Mouse (Mus musculus) lung, postnatal 10 days (tissue): ENCODE measurements at regions not wholly inside any gene's neighbourhood (a gene's known extent, or its start where the extent isn't known, plus 50 kb on each side); places are given as distances from the start of the nearest gene placed in this dataset.
"Not testable (repeated sequence)": the region's sequence is repeated elsewhere in the genome, so short reads cannot be mapped to it uniquely, and the experiment has no call there.

Source experiments
- DNase-seq: peaks from one replicate; pipeline ENCODE4 v3.0.0; 2021

DNA sequence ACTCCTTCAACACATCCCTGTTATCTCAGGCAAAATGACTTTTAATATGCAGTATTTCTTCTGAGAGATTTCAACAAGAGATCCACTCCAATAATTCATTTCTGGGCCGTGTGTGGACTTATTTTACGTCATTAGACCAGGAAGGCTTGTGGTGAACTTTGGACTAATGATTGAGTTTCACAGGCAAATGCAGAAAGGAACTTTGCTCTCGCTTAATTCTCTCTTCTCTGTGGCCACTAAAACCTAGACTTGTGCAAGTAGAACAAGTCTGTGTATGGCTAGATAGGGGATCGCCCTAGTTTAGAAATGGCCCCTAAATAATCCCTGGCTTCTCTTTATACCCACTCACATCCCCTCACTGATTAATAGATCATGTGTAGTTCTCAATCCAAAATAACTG, 50.6 kb upstream of the Ppp1r12a start:
- no peak for DNase-seq

DNA sequence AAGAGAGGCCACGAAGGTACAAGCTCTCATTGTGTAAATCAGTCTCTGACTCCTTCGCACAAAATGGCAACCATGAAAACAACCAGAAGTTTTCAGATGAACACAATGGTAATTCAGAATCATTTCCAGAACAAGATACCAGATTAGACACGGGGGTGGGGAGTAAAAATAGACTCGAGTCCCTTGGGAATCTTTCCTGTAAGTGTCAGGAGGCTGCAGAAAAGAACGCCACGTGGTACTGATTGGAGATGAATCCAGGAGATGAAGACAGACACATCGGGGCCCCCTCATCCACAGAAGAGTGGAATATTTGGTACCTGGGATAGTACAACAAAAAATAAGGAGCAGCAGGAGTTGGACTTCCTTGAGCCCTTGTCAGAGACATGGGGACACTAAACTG, 51.1 kb upstream of the Ppp1r12a start:
- DNase-seq: no peak

DNA sequence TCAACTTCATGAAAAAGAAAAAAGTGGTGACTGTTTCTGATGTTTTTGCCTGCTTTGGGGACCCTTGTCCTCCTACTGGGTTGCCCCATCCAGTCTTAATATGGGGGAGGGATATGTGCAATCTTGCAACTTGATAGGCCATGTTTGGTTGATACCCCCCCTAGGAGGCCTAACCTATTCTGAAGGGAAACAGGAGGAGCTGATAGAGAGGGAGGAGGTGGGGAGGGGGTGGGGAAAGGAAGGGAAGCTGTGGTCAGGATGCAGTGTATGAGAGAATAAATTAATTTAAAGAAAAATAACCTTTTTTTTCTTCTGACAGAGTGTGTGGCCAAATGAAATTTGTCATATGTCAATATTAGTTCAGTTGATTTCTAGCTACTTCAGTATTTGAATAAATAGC, 51.8 kb upstream of the Ppp1r12a start:
- no peak for DNase-seq

DNA sequence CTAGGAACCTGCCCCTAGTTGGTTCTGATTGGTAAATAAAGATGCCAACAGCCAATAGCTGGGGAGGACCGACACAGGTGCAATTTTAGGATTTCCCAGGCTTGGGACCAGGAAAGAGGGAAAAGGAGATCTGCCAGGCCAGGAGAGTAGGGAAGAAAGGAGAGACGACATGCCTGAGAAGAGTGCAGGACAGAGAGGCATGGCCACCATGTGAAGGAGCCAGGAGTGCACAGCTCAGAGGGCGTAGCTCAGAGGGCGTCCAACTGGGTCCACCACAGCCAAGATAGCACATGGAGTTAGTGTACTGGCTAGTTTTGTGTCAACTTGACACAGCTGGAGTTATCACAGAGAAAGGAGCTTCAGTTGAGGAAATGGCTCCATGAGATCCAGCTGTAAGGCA, 53.5 kb upstream of the Ppp1r12a start:
- DNase-seq: not testable (repeated sequence)

DNA sequence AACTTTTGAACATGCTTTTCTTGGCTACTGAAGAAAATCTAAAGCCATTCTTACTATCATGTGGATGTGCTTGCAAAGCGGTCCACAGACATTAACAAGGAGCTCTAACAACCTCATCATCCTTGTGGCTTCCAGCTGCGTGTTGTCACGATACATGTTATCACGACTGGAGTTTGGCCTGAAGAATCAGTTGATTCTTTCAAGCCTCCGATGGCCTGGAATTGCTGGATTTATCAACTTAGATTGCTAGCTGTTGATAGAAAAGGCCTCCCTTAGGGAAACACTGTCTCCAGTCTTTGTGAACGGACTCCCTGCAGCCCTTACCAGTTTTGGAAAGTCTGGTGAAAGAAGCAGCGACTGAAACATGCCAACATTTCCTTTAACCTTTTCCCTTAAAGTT, 60.5 kb upstream of the Ppp1r12a start:
- no peak for DNase-seq

DNA sequence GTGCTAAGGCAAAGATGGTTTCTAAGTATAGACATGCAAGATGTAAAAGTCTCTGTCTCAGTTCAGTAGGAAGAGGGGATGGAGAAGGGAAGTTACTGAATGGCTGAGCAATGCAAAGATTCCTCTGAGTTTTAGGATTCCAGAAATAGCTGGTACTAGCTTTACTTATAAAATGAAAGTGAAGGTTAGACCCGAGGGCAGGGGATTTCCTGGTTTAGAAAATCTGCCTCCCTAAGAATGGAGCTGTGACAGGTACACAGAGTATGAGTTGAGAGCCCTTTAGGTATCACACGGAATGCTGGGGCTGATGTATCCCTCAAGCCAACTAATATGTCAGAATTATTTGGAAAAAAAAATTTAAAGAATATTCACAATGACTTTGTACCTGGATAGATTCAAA, 69.0 kb upstream of the Ppp1r12a start:
- no peak for DNase-seq

DNA sequence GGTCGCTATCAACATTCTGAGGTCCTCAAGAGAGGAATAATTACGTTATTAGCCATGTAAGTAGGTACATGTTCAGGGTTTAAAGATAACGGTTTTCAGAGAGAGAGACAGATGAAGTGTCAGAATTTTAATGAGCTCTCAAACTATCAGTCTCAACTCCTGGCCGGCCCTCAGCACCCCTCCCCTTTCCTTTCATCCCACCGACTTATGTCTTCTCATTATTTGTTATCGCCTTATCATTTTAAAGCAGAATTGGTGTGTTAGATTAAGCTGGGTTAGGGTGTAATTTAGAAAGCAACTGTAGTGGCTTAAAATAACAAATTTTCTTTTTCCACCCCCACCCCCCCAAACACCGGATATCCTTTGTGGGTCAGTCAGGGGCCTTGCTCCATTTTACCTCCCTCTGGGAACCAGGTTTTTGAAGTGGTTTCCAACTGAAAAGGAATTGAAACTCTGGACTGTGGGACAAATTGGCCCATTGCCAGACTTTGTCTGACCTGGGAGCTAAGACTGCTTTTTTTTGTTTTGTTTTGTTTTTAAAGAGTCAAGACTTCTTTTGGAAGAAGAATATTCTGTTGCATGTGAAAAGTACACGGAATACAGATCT, 72.5 kb upstream of the Ppp1r12a start:
- peak; percentile 43 for DNase-seq

DNA sequence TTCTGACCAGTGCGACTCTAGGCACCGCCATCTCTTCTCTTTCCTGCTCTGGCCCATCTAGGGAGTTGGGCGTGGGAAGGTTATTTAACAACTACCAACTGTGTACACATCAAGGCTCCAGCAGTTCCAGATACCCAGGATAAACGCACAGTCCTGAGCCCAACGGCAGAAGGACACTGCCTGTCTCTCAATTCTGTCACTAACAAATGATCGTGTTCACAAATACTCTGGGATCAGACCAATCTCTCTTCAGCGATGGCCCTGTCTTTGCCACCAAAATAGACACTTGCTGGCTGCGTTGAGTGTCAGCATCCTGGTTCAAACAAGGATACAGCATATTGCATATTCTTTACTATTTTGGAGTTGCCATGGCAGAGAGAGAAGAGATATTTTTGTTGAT, 73.1 kb upstream of the Ppp1r12a start:
- DNase-seq: no peak

DNA sequence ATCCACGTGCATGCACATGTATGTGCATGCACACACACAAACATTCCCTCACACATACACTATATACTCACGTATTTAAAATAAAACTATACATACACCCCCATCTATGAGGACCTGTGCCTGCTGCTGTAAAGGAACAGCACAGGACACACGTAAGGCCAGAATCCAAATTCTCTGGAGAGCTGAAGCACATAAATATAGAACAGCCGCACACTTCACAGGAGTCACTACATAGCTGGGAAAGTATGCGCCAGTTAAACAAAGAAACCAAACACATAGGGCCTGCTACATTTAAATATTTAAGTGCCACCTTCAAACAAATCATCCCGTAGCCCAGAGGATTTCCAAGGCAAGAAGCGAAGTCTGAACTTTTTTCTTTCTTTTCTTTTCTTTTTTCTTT, 73.8 kb upstream of the Ppp1r12a start:
- DNase-seq: no peak

DNA sequence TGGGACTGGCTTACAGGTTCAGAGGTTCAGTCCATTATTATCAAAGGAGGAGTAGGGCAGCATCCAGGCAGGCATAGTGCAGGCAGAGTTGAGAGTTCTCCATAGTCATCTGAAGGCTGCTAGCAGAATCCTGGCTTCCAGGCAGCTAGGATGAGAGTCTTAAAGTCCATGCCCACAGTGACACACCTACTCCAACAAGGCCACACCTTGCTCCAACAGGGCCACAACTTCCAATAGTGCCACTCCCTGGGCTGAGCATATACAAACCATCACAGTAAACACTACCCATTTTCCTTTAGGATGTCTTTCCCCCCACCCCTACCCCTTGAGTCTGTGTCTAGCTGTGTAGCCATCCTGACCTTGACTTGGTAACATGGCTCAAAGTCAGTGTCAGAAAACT, 78.8 kb upstream of the Ppp1r12a start:
- DNase-seq: no peak

DNA sequence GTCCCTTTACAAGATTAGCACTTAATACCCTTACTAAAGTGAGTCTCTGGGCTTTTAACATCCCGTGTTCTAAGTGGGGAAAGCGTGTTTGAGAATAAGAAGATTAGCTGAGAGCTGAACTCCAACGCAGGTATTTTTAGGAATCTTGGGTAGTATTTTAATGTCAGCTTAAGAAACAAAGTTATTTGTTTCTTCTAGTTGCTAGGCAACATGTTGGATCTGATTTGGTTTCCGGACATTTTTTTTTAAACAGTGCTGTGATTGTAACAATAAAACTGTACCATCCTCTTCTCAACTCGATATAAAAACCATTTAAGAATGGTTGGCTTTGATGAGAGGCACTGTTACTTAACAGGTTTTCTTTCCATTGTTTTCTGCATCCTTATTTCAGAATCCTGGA, 86.8 kb upstream of the Ppp1r12a start:
- DNase-seq: no peak

DNA sequence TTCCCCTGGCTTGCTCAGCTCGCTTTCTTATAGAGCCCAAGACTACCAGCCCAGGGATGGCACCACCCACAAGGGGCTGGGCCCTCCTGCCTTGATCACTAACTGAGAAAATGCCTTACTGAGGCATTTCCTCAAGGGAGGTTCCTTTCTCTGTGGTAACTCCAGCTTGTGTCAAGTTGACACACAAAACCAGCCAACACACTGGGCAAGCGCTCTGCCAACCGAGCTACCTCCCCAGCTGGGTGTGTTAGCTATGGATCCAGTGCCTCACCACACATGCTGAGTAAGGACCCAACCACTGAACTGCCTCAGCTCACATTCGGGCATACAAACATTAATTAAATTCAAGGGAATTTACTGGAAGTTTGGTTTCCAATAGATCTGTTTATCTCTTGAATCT, 88.2 kb upstream of the Ppp1r12a start:
- DNase-seq: no peak

DNA sequence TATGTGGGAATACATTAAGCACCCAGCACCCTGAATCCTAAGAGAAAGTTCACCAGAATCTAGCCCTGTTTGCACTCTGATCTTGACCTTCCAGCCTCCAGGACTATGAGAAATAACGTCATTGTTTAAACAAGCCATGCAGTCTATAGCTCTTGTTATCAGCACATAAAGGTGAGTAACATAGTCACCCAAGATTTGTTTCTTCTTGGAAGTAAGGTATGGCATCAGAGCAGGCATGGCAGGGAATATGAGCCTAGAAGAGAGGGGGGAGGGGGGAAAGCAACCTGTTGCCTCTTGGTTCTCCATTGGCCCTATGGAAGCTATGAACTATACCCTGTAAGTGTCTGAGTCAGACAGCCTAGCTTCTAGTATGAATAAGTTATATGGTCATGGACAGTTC, 89.8 kb upstream of the Ppp1r12a start:
- no peak for DNase-seq

DNA sequence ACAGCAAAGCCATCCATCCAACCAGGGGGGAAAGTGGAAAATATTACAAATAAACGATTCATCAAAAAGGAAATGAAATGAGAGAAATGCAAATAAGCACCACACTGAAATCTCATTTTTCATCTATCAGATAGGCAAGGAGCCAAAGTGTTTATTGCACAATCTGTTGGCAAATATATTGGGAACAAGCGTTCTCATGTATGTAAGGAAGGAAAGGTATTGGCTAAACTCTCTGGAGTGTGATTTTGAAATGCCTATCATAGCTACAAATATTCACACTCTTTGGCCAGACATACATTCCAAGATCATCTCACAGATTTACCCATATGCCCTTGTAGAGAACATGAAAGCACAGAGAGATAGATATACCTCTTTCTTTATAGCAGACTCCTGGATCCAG, 90.6 kb upstream of the Ppp1r12a start:
- DNase-seq: peak; percentile 25

DNA sequence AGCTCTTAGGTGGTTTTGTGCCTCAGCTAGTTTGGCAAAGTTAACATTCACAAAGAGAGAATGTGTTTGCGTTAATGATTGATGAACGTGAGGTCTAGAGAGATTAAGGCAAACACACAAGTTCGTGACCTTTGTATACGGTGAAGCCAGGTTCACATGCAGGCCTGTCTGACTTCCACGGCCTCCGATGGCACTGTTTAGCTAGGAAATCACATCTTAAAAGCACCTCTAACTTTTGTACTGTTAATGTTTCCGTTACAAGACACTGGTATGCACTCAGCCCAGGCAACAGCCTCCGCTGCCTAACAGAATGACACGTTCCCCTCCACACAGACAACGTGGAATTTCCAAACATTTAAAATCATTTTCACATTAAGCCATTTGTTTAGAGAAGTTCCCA, 94.3 kb upstream of the Ppp1r12a start:
- DNase-seq: no peak

DNA sequence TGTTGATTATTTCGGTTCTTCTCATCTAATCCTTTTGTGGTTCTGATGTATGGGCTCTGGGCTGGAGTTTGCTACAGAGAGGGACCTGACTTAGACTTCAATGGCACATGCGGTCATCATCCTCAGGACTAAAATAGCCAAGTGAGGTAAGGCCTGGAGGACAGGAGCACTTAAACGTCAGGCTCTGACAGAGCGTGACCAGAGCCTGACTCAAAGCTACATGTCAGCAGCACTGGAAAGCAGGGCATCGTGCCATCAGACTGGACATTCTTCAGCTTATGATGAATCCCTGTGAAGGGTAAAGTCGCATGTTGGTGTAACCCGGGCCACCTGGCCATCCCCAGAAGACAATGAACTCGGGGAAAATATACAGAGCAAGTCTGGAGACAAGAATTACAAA, 95.8 kb upstream of the Ppp1r12a start:
- no peak for DNase-seq

DNA sequence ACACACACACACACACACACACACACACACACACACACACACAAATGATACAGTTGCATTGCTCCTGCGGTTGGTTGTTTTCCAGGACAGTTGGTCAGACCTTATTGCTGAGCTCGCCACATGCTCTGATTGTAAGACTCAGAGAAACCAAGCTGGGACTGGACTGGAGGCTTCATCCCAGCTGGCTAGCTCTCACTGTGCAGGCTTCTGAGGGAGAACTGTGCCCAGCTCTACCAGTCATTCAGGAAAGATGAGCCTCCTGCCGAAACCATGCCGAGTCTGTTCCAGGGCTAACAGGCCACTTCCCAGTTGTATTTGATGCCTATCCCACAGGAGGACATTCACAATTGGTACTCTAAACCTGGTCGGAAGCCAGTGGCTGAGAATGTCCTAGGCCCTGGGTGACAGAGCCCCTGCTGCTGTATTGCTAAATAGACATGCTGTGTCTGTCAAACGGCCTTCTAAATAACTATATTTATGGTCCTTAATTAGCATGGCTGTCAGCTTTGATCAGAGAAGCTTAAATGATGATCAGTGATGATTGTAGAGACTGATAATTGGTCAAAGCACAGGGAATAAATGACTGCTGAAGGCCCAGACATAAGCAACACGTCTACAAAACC, 100.1 kb upstream of the Ppp1r12a start:
- no peak for DNase-seq

DNA sequence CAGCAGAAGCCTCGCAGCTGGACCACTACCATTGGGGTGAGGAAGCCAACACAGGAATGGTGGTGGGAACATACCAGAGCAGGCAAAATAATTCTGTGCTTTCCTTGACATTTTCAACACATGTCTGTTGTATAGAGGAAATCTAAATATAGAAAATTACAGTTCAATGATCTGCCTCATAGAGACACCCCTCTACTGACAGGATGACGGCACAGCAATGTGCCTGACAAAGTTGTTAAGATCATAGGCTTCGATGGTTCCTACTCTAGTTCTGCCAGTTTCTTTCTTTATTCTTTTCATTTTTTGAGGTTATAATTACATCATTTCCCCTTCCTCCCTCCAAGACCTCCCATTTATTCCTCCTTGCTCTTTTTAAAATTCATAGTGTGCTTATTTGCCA, 101.4 kb upstream of the Ppp1r12a start:
- DNase-seq: no peak

DNA sequence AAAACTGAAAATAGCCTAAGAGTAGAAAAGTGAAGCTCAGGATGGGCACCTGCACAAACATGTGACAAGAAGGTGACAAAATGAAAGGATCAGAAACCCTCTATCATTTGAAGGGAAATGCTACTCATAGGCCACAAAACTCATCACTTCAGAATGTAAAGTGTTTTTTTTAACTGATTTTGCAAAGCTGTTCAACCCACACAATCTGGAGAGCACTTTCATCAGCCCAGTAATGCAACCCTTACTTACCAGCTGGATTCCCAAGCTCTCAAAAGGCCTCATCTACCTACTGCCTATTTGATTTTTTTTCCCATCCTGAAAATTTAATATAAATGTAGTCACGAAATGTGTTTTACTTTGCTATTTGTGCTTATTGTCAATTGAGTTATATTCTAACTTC, 110.4 kb upstream of the Ppp1r12a start:
- DNase-seq: no peak

DNA sequence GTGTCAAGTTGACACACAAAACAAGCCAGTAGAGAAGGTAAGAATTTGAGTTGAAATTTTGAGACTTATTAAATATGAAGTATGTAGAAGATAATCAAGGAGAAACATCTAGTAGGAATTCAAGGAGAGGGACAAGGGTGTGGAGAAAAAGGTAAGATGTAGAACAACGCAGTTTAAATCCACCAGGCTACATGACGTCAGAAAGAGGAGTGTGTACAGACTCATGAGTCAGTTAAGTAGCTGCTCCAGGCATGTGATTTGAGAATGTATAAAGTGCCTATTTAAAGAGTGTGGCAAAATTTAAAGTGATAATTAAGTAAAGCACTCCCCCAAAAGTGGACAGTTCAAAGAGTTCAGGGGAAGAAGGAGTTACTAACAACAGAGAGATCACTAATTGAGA, 113.6 kb upstream of the Ppp1r12a start:
- no peak for DNase-seq

DNA sequence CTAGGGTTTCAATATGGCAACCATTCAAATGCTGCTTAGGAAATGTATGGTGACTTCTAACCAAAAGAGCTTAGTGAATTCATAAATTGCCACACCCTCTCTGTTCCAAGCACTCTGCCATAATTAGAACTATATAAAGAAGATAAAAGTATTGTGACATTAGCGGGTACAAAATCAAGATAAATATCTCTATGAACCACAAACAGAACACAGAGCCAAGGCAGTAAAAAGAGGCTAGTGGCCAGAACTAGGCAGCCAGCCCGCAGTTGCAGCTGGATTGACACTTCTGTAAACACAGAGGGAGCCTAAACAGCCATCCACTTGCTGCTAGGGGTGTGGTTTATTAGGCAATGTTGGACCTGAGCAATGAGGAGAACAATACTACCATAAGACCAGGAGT, 118.5 kb upstream of the Ppp1r12a start:
- DNase-seq: peak; percentile 6

DNA sequence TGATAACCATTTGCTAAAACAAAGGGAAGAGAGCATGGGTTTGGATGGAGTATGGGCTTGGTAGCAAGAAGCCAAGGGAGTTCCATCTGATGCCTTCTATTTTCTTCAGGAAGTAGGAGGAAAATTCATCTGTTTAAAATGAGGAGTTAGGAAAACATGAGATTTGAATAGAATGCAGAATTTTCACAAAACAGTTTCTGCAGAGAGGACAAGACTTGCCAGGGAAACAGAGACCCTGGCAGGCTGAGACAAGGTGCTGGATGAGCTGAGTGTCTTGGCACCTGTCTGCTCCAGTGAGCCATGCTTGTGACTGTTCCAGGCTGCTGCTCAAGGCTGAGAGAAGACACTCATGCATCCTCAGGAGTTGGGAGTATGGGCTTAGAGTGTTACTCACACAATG, 122.0 kb upstream of the Ppp1r12a start:
- no peak for DNase-seq

DNA sequence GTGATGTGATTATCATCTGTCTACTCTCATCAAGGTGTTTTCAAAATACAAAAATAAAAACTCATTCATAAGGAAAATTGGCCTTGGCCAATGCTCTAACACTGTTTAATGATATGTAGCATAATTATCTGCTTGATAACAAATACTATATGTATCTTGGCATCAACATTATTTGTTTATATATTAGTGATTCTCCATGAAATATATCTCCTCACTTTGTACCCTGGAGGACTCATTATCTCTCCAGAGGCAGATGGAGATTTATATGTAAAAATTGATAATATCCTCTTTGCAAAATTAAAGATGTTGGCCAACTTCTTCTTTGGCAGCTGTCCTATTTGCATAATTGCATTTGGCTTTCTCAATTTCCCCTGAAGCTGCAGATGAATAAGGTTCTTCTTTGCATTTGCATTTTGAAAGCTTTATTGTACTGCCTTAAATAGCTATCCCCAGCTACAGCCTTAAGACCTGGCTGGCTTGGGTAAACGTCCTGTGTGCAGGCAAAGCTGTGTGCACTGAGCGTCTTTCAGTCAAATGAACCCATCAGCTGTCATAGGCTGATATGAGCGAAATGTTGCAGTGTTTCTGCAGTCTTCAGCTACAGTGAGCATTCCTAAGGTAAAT, 124.7 kb upstream of the Otogl start:
- no peak for DNase-seq

DNA sequence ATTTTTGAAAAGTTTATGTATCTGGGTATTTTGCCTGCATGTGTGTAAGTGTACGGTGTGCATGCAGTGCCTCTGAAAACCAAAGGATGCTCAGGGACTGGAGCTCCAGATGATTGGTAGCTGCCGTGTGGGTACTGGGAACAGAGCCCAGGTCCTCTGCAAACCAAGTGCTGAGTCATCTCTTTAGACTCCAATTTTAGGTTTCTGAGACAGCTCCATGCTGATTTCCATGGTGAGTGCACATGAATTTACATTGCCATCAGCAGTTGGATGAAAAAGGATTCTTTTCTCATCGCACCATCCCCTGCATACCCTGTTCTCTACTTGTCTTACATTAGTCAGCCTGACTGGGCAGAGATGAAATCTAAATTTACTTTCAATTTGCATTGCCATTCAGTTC, 122.1 kb upstream of the Otogl start:
- no peak for DNase-seq

DNA sequence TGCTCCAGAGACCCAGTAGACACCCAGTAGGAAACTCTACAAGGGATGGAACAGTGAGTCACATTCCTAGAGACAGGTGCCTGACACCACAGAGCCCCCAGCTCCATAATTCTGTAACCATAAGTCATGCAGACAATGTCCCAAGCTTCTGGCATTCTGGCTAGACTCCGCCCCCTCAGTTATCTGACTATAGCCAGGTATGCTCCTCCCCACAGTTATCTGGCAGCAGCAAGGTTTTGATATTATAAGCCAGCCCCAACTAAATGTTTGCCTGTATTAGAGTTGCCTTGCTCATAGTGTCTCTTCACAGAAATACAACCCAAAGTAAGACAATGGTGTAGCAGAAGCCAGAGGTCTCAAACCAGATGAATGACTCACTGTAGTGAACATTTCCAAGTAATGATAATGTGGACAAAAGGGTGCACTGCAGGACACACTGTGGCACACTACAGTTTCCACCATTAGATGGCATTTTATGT, 121.4 kb upstream of the Otogl start:
- no peak for DNase-seq
